Mouse (Mus musculus) thymus, postnatal 14 days (tissue): Measurements from ENCODE around the gene Naxe.

Experiments used
- DNase-seq: peaks from one replicate; pipeline ENCODE4 v3.0.0; 2021

The Naxe gene

GRCm38 (mm10) chr3:88049532-88049931, 8.8 kb downstream of the Naxe start:
- no peak for DNase-seq

- DNase-seq, result peak; percentile 90
These were observed 15.5 kb downstream of the Naxe start, which contains the start of gene Gpatch4 for GRCm38 (mm10) chr3:88042661-88043421. Gene Gpatch4 (plus strand): TSS chr3:88043108.

GRCm38 (mm10) chr3:88035561-88036293, 22.6 kb downstream of the Naxe start:
- DNase-seq, result no peak

GRCm38 (mm10) chr3:88033506-88033905, 24.8 kb downstream of the Naxe start:
- no peak for DNase-seq

- DNase-seq, result no peak
These were observed 27.5 kb downstream of the Naxe start for GRCm38 (mm10) chr3:88030608-88031395.

GRCm38 (mm10) chr3:88027434-88028186, 30.7 kb downstream of the Naxe start, which contains the start of gene Hapln2:
Gene Hapln2 (minus strand): TSS chr3:88027583.
- DNase-seq, result peak; percentile 15

GRCm38 (mm10) chr3:88026823-88027222, 31.5 kb downstream of the Naxe start:
- no peak for DNase-seq

- no peak for DNase-seq
These were observed 34.9 kb downstream of the Naxe start for GRCm38 (mm10) chr3:88023192-88024074.

- DNase-seq, result peak; percentile 77
These were observed 35.7 kb downstream of the Naxe start for GRCm38 (mm10) chr3:88022322-88023191.

- DNase-seq, result peak; percentile 52
These were observed 47.5 kb downstream of the Naxe start for GRCm38 (mm10) chr3:88010634-88011265.
